Mouse (Mus musculus) limb, embryonic 10.5 days (tissue): ENCODE measurements around the gene Adamts6. TPM values are rescaled to one million over a fixed set of nuclear protein-coding genes. Genes with fewer than 3 reads are reported as not detected.

Experiments
- DNase-seq: peaks from one replicate; pipeline ENCODE4 v3.0.0-alpha.2; 2017; ENCODE audit warnings: low spot score
- H3K27ac ChIP-seq: fragments of 300-500 bp; sonication (generic); 2 replicates; pipeline ENCODE4 v1.5.1; 2016; ENCODE audit warnings: mild to moderate bottlenecking
- H3K27me3 ChIP-seq: fragments of 300-500 bp; sonication (generic); 2 replicates; pipeline ENCODE4 v1.6.1; 2016; ENCODE audit warnings: low read depth, mild to moderate bottlenecking; ENCODE audit not compliant: poor library complexity, severe bottlenecking
- H3K36me3 ChIP-seq: fragments of 300-500 bp; sonication (generic); 2 replicates; pipeline ENCODE4 v1.6.1; 2016; ENCODE audit warnings: mild to moderate bottlenecking, moderate library complexity
- H3K4me1 ChIP-seq: fragments of 300-500 bp; sonication (generic); 2 replicates; pipeline ENCODE4 v1.6.1; 2016
- H3K4me3 ChIP-seq: fragments of 300-500 bp; sonication (generic); 2 replicates; pipeline ENCODE4 v1.5.1; 2016; ENCODE audit warnings: mild to moderate bottlenecking, moderate library complexity
- H3K9me3 ChIP-seq: fragments of 300-500 bp; sonication (generic); replicated peaks from 2 replicates; pipeline ENCODE4 v1.6.1; 2016; ENCODE audit warnings: mild to moderate bottlenecking
- WGBS: fragments of 180-500 bp; shearing (Covaris S2); methylation state at CpG from one replicate; pipeline ENCODE4 v1.1.7; 2016; 5-methylcytosine and 5-hydroxymethylcytosine counted together
- polyA plus RNA-seq: library from polyadenylated mRNA; unstranded; fragments of >200 nt; fragmentation: Nextera tagmentation; extraction: Ambion mirVana; gene quantifications from 2 replicates; pipeline ENCODE4 v1.2.1, GENCODE M21; 2016

The Adamts6 gene
- polyA plus RNA-seq, 1 experiment from 2014 or later, result 3.0 TPM

- Histone ChIP-seq H3K4me1 (peaks cover 20% of the 10 kb centered on the region), H3K27ac (peak overlapping the region; percentile 79), H3K27me3 (no peaks in the 10 kb centered on the region), H3K4me3 (no peak overlapping the region), H3K9me3 (no peaks in the 10 kb centered on the region), H3K36me3 (no peaks in the 10 kb centered on the region)
- DNase-seq, result peak; percentile 69
- 30% methylated on average over 8 of the region's 8 CpGs for WGBS
These were observed 194.9 kb downstream of the Adamts6 start for GRCm38 (mm10) chr13:104482426-104483089.

GRCm38 (mm10) chr13:104483111-104483722, 195.6 kb downstream of the Adamts6 start:
- no peak overlapping the region for H3K4me3 ChIP-seq
- no peaks in the 10 kb centered on the region for H3K27me3 ChIP-seq
- no peaks in the 10 kb centered on the region for H3K9me3 ChIP-seq
- no peaks in the 10 kb centered on the region for H3K36me3 ChIP-seq
- WGBS, result 78% methylated on average over 12 of the region's 12 CpGs
- DNase-seq, result no peak
- H3K27ac ChIP-seq, result peak overlapping the region; percentile 79
- peaks cover 20% of the 10 kb centered on the region for H3K4me1 ChIP-seq

- Histone ChIP-seq H3K4me3 (no peak overlapping the region), H3K4me1 (no peaks in the 10 kb centered on the region; the same call in 1 of the 2 replicates), H3K9me3 (no peaks in the 10 kb centered on the region), H3K27ac (no peak overlapping the region), H3K27me3 (no peaks in the 10 kb centered on the region), H3K36me3 (peaks cover 2% of the 10 kb centered on the region; the same call in 1 of the 2 replicates)
- 85% methylated on average over 4 of the region's 4 CpGs for WGBS
- DNase-seq, result no peak
These were observed 203.6 kb downstream of the Adamts6 start for GRCm38 (mm10) chr13:104491046-104491811.

DNA sequence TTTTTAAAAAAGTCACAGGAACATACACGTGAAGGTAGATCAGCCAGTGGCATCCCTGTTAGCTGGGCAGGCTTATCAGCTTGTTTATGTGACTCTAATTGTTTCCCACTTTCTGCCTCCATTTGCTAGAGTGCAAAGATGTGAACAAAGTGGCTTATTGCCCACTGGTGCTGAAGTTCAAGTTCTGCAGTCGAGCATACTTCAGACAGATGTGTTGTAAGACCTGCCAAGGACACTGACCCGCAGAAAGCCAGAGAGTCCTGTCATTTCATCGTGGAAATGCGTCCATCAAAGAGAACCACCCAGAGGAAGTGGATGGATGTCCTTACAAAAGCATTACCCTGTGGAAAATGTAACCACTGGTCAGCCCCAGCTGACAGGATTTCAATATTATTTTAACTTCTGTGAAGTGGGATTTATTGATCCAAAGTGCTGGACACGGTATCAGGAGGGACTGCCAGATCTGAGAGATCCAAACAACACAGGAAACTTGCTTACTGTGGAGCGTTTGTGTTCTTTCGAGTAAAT, 205.9 kb downstream of the Adamts6 start:
- Histone ChIP-seq H3K36me3 (peaks cover 2% of the 10 kb centered on the region; the same call in 1 of the 2 replicates), H3K9me3 (no peaks in the 10 kb centered on the region), H3K4me1 (no peaks in the 10 kb centered on the region; the same call in 1 of the 2 replicates), H3K27ac (no peak overlapping the region), H3K4me3 (no peak overlapping the region), H3K27me3 (no peaks in the 10 kb centered on the region)
- WGBS, result 80% methylated on average over 8 of the region's 8 CpGs
- DNase-seq, result no peak

DNA sequence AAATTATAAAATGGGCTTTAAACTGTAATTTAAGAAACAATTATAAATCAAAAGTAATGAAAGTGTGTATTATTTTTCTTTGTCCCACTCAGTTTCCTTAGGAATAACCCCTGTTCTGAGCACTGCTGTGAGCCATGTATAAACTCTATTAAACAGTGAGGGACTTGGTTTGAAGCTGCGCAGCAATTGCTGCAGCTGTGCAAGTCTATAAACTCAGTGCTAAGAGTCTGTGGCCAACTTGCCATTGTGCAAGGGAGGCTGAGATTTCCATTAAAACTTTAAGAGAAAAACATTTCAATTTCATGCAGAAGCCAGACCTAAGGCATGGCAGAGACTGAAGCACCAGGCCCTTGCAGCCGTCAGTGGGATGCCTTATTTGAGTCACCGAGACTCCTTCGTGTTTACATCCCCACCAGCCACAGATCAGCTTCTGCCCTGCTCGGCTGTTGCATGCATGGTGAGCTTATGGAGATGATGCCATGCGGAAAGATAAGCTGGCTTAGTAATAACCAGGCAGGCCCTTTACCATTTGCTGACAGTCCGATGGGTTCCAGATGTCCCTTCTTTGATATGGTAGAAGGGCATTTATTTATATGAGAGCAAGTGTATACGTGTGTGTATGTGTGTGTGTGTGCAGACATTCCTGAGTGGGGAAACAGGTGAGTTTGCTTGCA, 206.7 kb downstream of the Adamts6 start:
- Histone ChIP-seq H3K9me3 (no peaks in the 10 kb centered on the region), H3K4me1 (no peaks in the 10 kb centered on the region; the same call in 1 of the 2 replicates), H3K27ac (no peak overlapping the region), H3K27me3 (no peaks in the 10 kb centered on the region), H3K4me3 (no peak overlapping the region), H3K36me3 (peaks cover 2% of the 10 kb centered on the region; the same call in 1 of the 2 replicates)
- no peak for DNase-seq
- WGBS, result 73% methylated on average over 8 of the region's 8 CpGs

DNA sequence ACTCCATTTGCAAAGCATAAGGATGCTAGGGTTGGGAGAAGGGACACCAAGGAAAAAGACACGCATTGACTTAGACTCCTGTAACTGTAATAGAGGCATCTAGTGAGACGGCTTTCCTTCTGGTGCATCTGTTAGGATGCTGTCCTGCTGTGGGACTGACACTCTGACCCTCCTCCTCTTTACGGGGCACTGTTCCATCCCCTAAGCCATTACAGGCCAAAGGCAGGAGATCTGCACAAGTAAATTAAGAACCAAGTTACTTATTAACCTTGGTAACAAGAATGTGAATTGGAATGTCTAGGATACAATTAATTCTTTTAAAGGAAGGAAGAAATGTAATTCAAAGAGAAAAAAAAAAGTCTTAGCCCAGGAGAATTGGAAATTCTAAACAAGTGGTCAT, 210.0 kb downstream of the Adamts6 start:
- WGBS, result 85% methylated on average over 3 of the region's 3 CpGs
- H3K27me3 ChIP-seq, result no peaks in the 10 kb centered on the region
- no peak for DNase-seq
- H3K4me1 ChIP-seq, result peaks cover 4% of the 10 kb centered on the region
- no peak overlapping the region for H3K27ac ChIP-seq
- peaks cover 2% of the 10 kb centered on the region; the same call in 1 of the 2 replicates for H3K36me3 ChIP-seq
- H3K4me3 ChIP-seq, result no peak overlapping the region
- no peaks in the 10 kb centered on the region for H3K9me3 ChIP-seq

GRCm38 (mm10) chr13:104498669-104499068, 211.0 kb downstream of the Adamts6 start:
- H3K36me3 ChIP-seq, result peaks cover 2% of the 10 kb centered on the region; the same call in 1 of the 2 replicates
- peaks cover 4% of the 10 kb centered on the region for H3K4me1 ChIP-seq
- no peak overlapping the region for H3K4me3 ChIP-seq
- no peak for DNase-seq
- no peak overlapping the region for H3K27ac ChIP-seq
- H3K27me3 ChIP-seq, result no peaks in the 10 kb centered on the region
- WGBS, result 97% methylated on average over 6 of the region's 6 CpGs
- H3K9me3 ChIP-seq, result no peaks in the 10 kb centered on the region

GRCm38 (mm10) chr13:104499116-104500040, 211.7 kb downstream of the Adamts6 start:
- Histone ChIP-seq H3K27me3 (no peaks in the 10 kb centered on the region), H3K9me3 (no peaks in the 10 kb centered on the region), H3K4me1 (peaks cover 4% of the 10 kb centered on the region), H3K27ac (no peak overlapping the region), H3K36me3 (peaks cover 2% of the 10 kb centered on the region; the same call in 1 of the 2 replicates), H3K4me3 (no peak overlapping the region)
- DNase-seq, result no peak
- WGBS, result 74% methylated on average over 9 of the region's 9 CpGs

DNA sequence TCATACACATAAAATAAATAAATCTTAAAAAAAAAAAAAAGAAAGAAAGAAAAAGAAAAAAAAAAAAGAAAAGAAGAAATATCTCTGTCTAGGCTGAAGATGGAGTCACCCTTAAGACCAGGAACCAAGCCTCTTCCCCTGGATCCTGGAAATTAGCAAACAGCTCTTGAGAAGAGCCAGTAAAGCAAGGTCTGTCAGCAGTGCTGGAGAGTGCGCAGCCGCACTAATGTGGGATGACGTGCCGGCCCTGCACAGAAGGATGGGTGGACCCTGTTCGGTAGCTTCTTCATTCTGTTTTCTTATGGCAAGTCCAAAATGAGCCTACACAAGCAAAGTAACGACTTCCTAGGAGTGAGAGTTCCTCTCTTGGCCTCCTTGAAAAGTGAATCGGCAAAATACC, 214.8 kb downstream of the Adamts6 start:
- DNase-seq, result no peak
- WGBS, result 95% methylated on average over 7 of the region's 7 CpGs
- Histone ChIP-seq H3K27ac (no peak overlapping the region), H3K36me3 (no peaks in the 10 kb centered on the region), H3K9me3 (no peaks in the 10 kb centered on the region), H3K27me3 (no peaks in the 10 kb centered on the region), H3K4me3 (no peak overlapping the region), H3K4me1 (peaks cover 4% of the 10 kb centered on the region; the same call in 1 of the 2 replicates)

- Histone ChIP-seq H3K9me3 (no peaks in the 10 kb centered on the region), H3K36me3 (no peaks in the 10 kb centered on the region), H3K4me1 (peaks cover 4% of the 10 kb centered on the region; the same call in 1 of the 2 replicates), H3K27ac (no peak overlapping the region; the same call in 1 of the 2 replicates), H3K4me3 (no peak overlapping the region), H3K27me3 (no peaks in the 10 kb centered on the region)
- DNase-seq, result no peak
- WGBS, result 77% methylated on average over 1 of the region's 1 CpGs
These were observed 216.4 kb downstream of the Adamts6 start for GRCm38 (mm10) chr13:104504043-104504442.

GRCm38 (mm10) chr13:104506165-104506875, 218.7 kb downstream of the Adamts6 start:
- WGBS, result 88% methylated on average over 6 of the region's 6 CpGs
- no peaks in the 10 kb centered on the region for H3K27me3 ChIP-seq
- H3K36me3 ChIP-seq, result no peaks in the 10 kb centered on the region
- H3K4me3 ChIP-seq, result no peak overlapping the region
- H3K4me1 ChIP-seq, result peaks cover 10% of the 10 kb centered on the region
- H3K27ac ChIP-seq, result no peak overlapping the region
- no peak for DNase-seq
- H3K9me3 ChIP-seq, result no peaks in the 10 kb centered on the region
